Mouse (Mus musculus) embryo, embryonic 10.5 days (tissue): Measurements from ENCODE around the gene Gadd45gip1.
"Not testable (repeated sequence)": the region's sequence is repeated elsewhere in the genome, so short reads cannot be mapped to it uniquely, and the experiment has no call there.

Source experiments
- DNase-seq: peaks from one replicate; pipeline ENCODE4 v3.0.0-alpha.2; 2015; ENCODE audit warnings: low spot score

Gene Gadd45gip1

DNA sequence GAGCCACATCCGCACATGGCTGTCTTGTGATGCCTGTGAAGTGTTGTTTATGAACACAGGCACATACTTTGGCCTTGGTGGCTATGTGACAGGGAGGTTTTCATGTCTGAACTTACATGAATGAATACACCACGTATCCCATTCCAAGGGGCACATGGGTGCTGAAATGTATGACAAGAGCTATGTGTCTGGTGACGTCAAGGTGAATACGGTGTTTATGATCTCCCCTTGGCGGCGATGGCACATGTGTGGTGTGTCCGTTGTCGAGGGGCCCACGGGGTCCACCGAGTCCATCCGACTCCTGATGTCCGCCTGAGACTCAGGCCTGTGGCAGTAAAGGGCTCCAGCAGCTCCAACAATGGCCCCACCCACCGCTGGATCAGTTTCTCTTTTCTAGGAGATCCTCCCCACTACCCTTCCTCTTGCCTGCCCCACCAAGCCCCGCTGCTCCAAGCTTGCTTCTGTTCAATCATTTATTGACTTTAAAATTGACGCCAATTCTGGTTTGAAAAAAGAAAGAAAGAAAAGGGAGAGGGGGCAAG, 34.0 kb upstream of the Gadd45gip1 start:
- DNase-seq = no peak

DNA sequence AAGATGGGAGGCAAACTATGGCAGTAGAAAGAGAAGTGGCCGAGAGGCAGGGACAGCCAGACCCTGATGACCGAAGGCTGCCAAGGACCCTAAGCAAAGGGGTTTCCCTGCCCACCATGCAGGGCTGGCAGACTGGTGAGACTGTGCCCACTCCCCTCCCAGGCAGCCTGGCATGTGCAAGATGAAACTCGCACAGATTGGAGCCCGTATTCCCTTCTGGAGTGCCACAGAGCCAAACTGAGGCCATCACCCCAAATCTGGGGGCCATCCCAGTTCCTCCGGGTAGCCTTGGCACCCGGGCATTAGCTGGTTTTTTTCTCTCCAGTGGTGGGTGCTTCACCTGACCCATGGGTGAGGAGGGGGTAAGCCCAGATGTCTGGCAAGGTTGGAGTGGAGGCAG, 33.4 kb upstream of the Gadd45gip1 start:
- no peak for DNase-seq

DNA sequence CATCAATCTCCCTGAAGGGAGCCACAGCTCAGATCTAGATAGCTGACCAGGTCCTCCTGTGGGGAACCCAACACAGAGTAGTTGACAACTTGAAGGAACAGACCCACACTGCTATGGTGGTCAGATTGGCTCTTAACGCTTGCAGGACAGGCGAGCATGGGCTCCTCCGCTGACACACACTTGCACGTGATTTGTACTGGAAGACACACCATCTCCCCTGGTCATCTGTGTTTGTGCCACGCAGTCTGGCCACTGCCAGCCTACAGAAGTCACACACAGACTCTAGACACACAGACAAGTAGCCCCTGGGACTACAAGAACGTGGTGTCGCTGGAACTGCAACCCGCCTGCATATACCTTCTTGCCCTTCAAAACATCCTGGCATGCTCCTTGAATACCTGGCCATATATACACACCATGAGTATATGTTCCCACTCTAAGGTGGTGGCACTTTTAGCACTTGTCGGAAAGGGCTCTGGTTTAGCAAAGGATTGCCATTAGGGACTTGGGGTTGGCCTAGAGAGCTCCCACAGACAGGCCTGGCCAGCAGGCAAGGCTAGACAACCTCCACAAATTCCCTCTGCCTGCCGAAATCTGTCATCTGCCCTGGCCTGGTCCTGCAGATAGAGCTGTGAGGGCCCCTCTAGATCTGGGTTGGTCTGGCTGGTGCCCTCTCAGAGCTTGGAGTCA, 32.7 kb upstream of the Gadd45gip1 start:
- no peak for DNase-seq

DNA sequence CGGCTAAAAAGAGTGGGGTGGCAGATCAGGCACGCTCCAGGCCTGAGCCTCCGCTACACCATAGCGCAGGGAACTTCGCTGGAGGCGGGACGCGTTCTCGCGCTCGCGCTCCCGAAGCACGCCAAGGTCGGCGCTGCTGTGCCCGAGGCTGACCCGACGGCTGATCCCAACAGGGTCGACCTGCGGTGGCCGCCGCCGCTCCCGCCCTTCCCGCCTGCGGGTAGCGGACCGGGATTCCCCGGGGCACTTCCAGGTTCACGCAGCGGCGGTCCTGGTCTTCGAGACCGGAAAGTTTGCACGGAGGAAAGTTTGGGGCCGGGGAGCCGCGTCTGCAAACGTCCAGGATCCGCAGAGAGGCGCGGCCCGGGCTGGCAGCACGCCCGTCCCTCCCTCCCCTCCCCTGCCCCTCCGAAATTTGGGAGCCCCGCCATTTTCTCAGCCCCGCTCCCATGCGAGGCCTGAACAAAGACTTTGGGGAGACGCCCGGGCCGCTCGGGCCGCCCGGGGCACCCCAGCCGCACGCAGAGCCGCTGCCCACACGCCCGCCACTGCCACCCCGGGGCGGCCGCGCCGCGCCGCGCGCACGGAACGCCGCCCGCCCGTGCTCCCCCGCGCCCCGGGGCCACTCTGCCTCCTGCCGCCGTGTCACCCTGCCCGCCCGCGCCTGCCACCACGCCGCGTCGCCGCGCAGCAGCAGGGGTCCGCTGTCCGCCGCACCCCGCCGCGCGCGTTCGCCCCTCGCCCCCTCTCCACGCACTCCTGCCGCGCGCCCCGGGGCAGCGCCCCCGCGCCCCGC, 32.0 kb upstream of the Gadd45gip1 start:
- DNase-seq = no peak

DNA sequence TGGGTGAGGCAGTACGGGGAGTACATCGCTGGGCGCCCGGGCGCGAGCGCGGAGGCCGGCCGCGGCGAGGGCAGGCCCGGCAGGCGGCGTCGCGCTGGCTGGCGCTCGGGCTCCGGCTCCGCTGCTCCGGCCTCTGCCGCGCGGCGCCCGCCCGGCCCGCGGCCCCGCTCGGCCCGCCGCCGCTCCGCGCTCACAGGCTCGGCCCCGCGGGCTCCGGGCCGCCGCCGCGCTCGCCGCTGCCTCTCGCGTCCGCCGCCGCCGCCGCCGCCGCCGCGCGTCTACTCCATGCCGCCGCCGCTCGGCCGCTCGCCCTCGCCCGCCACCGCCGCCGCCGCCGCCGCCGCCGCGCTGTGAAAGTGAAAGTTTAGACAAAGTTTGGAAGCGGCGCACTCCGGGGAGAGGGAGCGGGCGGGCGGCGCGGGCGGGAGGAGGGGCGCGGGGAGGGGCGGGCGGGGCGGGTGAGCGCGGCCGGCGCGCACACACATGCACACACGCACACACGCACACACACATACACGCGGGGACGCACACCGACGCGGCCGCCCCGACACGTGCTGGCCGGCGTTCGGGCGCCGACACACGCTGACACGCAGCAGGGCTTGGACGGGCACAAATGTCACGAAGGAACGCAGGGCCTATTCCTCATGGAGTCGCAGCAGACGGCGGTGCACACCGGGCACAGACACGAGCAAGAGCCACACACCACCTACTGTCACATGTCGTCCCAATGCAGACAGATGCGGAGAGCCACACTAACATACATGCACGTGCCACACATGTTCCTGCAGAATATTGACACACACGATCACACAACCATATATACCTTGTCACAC, 31.1 kb upstream of the Gadd45gip1 start, which contains the start of gene Nfix:
Gene Nfix (minus strand): TSS at position 346 of the 833 bp plus-strand sequence.
- DNase-seq = no peak

DNA sequence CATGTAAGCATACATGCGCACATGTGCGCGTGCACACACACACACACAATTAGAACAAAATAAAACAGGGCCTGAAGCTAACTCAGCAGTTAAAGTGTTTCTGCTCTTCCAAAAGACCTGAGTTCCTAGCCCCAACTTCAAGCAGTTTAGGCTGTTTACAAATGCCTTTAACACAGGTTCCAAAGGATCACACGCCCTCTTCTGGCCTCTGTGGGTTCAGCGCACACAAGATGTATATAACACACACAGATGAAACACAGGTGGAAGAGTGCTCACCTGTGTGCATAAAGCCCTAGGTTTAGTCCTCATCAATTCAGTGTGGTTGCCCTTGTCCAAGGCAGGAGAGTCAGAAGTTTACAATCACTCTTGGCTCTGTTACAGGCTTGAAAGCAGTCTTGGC, 25.3 kb upstream of the Gadd45gip1 start:
- DNase-seq = no peak

DNA sequence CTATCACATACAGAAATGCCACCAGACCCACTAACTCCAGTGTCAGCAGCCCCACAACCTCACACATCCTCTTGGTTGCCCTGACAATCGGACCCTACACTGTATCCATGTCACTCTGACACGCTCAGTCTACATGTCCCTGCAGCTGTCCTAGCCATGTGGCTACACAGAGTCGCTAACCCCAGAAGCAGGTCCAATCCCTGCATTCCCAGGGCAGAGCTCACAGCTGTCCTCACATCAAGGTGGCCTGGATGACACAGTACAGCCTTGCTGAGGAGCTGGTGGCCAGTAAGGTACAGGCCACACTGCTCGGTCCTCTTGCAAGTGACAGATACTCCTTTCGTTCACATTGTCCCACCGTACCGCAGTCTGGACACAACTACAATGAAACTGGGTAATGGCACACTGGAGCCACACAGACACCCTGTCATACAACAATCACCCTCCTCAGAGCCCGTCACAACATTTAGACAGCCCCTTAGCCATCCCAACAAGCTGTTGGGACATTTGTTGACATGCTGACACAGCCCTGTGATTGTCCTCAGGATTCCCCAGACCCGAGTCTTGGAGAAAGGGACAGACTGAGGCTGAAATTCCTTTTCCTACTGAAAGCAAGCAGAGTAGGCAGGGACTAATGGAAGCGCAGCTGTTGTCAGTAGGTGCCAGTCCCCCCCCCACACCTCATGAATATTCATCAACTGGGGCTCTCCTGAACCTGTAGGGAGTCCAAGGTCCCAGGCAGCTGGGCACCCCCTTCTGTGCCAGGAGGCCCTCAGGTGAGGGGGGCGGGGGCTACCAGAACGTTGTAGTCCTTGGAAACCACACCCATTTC, 22.0 kb upstream of the Gadd45gip1 start:
- no peak for DNase-seq

DNA sequence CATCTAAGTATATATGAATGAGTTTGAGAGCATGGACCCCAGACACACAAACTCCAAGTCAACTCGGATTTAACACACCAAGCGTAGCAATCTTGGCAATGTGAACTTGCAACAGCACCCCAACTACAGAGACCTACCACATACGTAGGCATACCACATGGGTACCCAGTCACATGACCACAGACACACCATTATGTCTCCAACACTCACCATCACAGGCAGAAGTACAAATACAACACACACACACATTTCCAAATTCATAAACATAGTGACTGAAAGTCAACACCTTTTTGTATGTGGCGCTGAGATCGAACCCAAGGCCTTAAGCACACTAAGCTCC, 21.4 kb upstream of the Gadd45gip1 start:
- no peak for DNase-seq

DNA sequence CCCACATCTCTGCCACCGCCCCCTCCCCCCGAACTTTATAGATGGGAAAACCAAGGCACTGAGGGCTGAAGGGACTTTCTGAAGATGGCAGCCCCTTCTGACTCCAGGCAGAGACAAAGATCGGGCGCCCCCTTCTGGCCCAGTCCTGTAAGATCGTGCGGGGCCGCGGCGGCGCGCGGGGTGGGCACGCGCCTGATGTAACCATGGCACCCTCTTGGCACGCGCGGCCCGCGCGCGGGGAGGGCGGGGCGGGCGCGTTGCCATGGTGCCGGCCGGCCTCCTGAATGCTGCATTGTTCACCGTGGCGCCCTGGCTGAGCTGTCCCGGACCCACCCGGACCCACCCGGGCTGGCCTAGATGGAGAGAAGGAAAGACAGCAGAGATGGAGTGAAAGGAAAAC, 20.4 kb upstream of the Gadd45gip1 start:
- DNase-seq = peak; percentile 90

DNA sequence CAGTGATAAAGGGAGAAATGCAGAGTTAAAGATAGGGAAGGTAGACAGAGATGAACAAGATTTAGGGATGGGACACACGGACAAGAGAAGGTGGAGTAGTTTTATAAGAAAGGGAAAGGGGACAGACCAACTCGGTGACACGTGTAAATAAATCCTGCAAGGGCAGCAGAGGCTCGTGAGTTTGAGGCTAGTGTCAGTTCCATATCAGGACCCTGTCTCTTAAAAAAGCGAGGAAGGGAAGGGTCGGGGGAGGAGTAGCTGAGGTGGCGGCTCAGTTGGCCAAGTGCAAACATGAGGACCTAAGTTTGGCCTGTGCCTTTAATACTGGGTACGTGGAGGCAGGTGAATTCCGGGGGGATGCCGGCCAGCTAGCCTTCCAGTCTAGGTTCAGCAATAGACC, 20.0 kb upstream of the Gadd45gip1 start:
- DNase-seq = no peak

DNA sequence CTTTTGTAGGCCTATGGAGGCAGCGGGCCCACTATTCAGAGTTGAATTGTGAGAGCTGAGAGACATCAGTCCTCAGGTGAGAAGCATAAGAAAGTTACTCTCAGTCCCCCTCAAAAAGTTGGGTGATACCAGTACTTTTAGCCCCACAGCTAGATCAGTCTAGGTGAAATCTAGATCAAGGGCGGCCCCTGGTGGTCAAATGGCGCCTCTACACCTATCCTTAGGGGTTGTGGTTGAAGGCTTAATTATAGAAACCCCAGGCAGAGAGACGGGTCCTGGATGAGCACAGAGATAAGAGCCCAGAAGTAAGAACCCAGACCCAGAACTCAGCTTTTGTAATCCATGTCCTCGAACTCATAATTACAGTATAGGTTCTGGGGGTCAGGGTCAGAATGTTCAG, 18.3 kb upstream of the Gadd45gip1 start:
- DNase-seq = peak; percentile 93

DNA sequence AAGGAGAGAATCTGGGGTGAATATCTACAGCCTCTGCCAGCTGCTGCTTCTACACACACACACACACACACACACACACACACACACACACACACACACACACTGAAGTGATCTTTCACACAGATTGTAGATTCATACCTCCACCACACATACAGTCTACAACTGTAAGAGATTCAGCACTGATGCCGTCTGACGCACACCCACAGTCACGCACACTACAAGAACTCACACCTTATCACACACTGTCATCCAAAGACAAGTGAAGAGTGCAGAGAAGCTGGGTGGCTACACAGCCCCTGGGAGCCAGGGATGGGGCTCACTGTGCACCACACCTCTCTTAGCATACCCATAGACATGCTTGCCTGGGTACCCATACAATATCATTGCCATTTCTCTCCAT, 17.5 kb upstream of the Gadd45gip1 start:
- DNase-seq = no peak

DNA sequence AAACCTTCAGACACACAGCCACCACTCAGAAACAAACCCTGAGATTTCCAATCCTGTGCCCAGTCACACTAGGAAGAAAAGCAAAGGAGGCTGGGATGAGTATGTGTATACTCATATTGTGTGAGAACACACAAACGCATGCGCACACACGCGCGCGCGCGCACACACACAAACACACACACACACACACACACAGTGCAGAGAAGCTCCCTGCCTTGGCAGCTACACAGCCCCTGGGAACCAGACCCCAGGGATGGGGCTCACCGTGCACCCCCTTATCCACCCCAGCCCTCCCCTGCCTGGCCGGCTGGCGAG, 17.1 kb upstream of the Gadd45gip1 start:
- DNase-seq = no peak

DNA sequence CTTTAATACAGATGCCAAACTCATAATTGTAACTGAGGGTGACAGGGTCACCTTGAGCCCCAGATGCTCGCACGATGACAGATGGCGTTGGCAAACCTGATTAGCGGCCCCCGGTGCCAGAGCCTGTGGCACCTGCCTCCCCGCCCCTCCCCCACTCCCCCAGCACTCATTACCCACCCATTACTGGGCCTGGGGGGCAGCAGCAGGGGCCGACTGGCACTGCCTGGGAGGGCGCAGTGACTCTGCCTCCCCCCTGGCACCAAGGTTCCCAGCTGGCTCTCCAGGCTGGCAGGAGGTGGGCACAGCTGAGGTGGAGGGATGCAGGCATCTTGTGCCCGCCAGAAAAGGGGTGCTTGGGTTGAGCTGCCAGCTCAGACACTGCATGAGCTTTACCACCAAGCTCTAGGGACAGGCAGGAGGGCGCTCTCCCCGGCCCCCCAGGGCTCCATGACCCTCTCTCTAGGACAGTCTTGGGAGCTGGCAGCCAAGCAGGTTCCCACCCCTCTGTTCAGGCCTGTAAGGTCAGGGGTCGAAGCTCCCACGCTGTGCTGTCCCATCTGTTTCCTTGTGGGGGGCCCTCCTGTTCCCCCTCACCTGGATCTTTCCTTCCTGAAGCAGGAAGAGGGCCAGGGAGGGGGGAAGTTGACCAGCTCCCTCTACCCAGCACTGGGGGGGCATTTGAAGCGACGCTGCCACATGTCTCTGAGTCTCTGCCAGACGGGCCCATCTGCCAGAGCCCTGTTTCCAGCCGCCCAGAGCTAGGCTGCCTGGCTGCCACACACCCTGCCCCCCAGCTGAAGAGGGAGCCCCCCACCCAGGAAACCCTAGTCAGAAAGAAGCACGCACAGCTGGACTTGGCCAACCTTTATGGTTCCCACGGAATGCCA, 16.5 kb upstream of the Gadd45gip1 start:
- no peak for DNase-seq

DNA sequence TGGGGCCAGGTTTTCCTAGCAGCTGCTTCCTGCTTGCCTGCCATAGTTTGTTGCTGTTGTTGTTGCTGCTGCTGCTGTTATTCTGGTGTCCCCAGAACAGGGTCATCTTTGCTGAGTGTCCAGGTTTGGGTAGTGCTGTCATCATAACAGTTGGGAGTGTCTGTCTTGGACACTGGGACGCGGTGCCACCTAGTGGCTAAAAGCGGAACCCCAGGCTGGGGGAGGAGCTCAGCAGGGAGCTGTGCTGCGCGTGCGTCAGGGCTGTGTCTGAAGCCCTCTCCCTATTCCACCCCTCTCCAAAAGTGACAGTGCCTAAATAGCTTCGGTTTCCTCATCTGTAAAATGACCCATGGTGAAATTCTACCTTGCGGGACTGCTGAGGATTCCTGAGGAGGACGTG, 15.8 kb upstream of the Gadd45gip1 start:
- DNase-seq = peak; percentile 93

DNA sequence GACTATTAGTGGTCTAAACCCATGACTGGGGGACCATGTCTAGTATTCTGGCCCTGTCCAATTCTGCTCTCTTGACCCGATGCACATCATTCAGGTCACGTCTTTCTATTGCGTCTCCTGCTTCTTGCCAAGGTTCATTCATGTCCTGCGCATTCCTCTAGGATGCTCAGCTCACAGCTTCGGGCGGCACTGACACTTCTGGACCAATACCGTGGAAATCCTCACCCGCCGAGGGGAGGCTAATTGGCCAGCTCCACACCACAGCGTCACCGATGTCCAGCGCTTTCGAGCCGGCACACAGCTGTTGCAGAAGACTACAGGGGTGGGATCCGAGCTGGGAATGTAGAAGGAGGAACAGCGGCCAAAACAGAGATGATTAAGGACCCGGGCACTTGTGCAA, 15.2 kb upstream of the Gadd45gip1 start:
- DNase-seq = no peak

DNA sequence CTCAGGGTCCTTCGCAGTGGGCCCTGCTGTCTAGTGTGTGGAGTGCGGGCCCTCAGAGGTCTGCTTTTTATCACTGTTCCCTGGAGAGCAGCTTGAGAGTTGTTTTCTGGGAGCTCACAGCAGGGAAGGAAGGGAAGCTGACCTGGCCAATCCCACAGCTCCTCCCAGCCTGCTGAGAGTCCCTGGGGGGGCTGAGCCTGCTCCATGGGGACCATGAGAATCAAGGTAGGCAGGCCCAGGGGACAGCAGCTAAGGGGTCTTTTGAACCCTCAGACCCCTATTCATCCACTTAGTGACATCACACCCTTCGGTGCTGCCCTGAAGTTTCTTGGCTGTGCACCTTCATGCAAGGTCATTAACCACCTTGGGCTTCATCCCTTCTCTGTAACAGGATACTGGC, 8.6 kb upstream of the Gadd45gip1 start, which contains the start of gene Dand5:
Gene Dand5 (minus strand): TSS at position 101 of the 400 bp plus-strand sequence.
- DNase-seq = no peak

DNA sequence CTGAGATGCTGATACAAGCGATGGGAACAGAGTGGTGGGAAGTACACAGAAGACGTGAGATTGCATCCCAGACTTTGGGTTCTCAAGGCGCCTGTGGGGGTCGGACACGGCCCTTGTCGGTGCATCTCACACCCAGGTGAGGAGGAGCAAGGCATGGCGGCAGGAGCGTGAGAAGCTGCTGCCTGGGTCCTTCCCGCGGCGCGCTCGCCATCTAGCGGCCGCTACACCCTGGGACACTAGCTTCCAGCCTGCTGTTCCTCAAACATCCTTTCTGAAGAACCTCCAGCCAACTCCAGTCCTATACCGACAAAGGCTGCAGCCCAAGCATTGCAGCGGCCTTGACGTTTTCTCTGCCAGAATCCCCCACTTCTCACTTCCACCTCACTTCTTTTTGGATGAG, 7.7 kb upstream of the Gadd45gip1 start:
- peak; percentile 84 for DNase-seq

DNA sequence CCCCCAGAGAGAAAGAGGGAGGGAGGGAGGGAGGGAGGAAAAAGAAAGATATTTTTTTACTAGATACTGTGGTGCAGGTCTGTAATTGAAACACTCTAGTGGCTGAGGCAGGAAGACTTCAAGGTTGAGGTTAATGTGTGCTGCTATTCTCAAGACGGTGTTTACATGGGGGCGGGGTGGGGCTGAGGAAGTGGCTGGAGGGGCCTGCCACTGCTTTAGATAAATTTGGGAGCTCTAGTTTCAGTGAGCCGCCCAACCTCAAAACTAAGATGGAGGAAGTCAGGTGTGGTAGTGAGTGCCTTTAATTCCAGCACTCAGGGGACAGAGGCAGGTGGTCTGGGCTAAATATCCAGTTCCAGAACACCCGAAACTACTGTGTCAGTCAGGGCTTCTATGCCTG, 5.7 kb upstream of the Gadd45gip1 start:
- DNase-seq = no peak

DNA sequence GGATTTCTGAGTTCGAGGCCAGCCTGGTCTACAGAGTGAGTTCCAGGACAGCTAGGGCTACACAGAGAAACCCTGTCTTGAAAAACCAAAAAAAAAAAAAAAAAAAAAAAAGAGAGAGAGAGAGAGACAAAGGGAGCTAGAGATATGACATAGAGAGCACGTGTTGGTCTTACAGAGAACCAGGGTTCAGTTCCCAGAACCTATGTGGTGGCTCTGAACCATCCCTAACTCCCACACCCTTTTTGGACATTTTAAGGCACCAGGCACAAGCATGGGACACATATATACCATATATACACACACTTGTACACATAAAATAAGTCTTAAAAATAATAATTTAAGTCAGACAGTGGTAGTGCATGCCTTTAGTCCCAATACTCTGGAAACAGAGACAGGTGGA, 4.8 kb upstream of the Gadd45gip1 start:
- not testable (repeated sequence) for DNase-seq
